Mouse (Mus musculus): Measurements from ENCODE around the gene Trp53bp1. TPM values are rescaled to one million over a fixed set of nuclear protein-coding genes. Genes with fewer than 3 reads are reported as not detected.

Gene Trp53bp1
- polyA plus RNA-seq, 1 experiment, result 41.6 TPM

Other genes starting within 250 kb of the Trp53bp1 start
- 0.22 and 0.38 TPM in 2 replicates for gene Epb42, start 234.3 kb downstream of the Trp53bp1 start, polyA plus RNA-seq (2012; rRNA removed)
- 2.1 and 3.3 TPM in 2 replicates for gene Tgm5, start 185.6 kb downstream of the Trp53bp1 start, polyA plus RNA-seq (2012; rRNA removed)
- 0.47 and 0.88 TPM in 2 replicates for gene Tgm7, start 161.6 kb downstream of the Trp53bp1 start, polyA plus RNA-seq (2012; rRNA removed)
- gene Adal, start 131.0 kb downstream of the Trp53bp1 start, polyA plus RNA-seq (2012; rRNA removed), result 10.2 and 12.4 TPM in 2 replicates
- gene Lcmt2, start 130.8 kb downstream of the Trp53bp1 start, polyA plus RNA-seq (2012; rRNA removed), result 7.9 and 8.9 TPM in 2 replicates
- 25.1 and 34.3 TPM in 2 replicates for gene Tubgcp4, start 100.8 kb downstream of the Trp53bp1 start, polyA plus RNA-seq (2012; rRNA removed)
- gene Zscan29, start 100.3 kb downstream of the Trp53bp1 start, polyA plus RNA-seq (2012; rRNA removed), result 6.6 and 9.4 TPM in 2 replicates
- 7.5 and 15.9 TPM in 2 replicates for gene Map1a, start 18.2 kb upstream of the Trp53bp1 start, polyA plus RNA-seq (2012; rRNA removed)
- 25.3 and 27.1 TPM in 2 replicates for gene Ppip5k1, start 84.0 kb upstream of the Trp53bp1 start, polyA plus RNA-seq (2012; rRNA removed)
- gene Ckmt1, start 86.3 kb upstream of the Trp53bp1 start, polyA plus RNA-seq (2012; rRNA removed), result 64.1 and 65.3 TPM in 2 replicates
- gene Strc, start 115.8 kb upstream of the Trp53bp1 start, polyA plus RNA-seq (2012; rRNA removed), result 0.10 and 0.14 TPM in 2 replicates
- gene Pdia3, start 142.4 kb upstream of the Trp53bp1 start, polyA plus RNA-seq (2012; rRNA removed), result 173 and 200 TPM in 2 replicates
- 2.2 and 2.7 TPM in 2 replicates for gene Catsper2, start 142.4 kb upstream of the Trp53bp1 start, polyA plus RNA-seq (2012; rRNA removed)
- 1.1 and 1.3 TPM in 2 replicates for gene Ell3, start 172.9 kb upstream of the Trp53bp1 start, polyA plus RNA-seq (2012; rRNA removed)
- 328 and 503 TPM in 2 replicates for gene Serf2, start 177.8 kb upstream of the Trp53bp1 start, polyA plus RNA-seq (2012; rRNA removed)
- gene Hypk, start 181.9 kb upstream of the Trp53bp1 start, polyA plus RNA-seq (2012; rRNA removed), result 22.9 and 28.2 TPM in 2 replicates
- gene Serinc4, start 185.4 kb upstream of the Trp53bp1 start, polyA plus RNA-seq (2012; rRNA removed), result 0.52 and 0.59 TPM in 2 replicates
- gene Mfap1b, start 202.7 kb upstream of the Trp53bp1 start, polyA plus RNA-seq (2012; rRNA removed), result 23.0 and 28.6 TPM in 2 replicates
- gene Mfap1a, start 235.3 kb upstream of the Trp53bp1 start, polyA plus RNA-seq (2012; rRNA removed), result 14.4 and 21.3 TPM in 2 replicates
- 3.7 and 4.1 TPM in 2 replicates for gene Wdr76, start 235.3 kb upstream of the Trp53bp1 start, polyA plus RNA-seq (2012; rRNA removed)

Data from urinary bladder, adult 2 months (tissue).